Mouse (Mus musculus): ENCODE measurements at regions not wholly inside any gene's neighbourhood (a gene's known extent, or its start where the extent isn't known, plus 50 kb on each side); places are given as distances from the start of the nearest gene placed in this dataset.
"Not testable (repeated sequence)": the region's sequence is repeated elsewhere in the genome, so short reads cannot be mapped to it uniquely, and the experiment has no call there.

DNA sequence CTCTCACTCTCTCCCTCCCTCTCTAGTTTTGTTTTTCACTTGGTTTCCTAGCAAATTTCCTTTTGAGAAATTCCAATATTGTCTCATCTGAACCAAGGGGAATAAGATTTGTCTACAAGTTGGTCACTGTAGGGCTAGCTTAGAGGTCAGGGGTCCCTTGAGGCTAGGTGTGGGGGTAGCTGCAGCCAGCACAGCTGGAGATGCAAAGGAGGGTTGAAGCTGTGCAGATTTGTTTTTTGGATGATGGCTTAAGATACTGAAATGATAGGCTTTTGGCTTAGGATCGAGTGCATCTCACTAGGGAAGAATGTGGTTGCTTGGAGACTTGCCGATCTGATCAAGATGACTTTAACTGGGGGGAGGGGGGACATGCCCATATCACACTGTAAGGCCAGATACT, 88.3 kb upstream of the Tmem28 start:
- no peak for DNase-seq (ENCODE audit: low read depth, low spot score)

DNA sequence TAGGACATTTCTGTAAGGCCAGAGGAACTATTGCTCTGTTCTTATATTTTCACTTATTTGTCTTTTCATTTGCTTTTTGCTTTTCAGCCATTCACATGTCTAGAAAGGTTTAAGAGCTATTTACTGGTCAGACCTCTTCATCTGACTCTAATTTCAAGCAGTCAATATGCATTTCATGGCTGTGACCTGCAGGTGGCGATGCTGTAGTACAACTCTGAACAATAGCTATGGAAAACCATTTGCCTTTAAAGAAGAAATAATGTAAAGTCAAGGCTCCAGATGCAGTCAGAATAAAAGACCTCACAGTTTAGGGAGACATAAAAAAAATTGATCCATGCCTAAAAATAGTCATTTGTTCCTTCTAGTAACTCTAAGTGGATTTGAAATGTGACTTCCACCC, 95.7 kb upstream of the Tmem28 start:
- peak; percentile 43 for DNase-seq (ENCODE audit: low read depth, low spot score)

DNA sequence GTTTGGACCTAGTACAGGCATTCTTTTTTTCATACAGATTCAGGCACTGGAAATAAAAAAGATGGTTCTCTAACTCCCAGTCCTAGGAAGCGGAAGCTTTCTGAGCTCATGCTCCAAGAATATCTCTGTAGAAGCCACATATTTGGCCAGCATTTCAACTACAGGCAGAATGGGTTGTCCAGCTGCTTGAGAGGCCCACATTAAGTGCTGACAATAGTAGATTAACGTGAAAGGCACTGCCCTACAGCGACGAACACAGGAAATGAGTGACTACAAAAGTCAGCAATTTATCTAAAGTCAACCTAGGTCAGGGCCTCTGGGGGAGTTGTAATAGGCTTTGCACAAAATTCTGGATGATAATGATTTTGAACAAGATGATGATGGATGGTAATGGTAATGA, 125.5 kb upstream of the Tmem28 start:
- DNase-seq (ENCODE audit: low read depth, low spot score) = no peak

DNA sequence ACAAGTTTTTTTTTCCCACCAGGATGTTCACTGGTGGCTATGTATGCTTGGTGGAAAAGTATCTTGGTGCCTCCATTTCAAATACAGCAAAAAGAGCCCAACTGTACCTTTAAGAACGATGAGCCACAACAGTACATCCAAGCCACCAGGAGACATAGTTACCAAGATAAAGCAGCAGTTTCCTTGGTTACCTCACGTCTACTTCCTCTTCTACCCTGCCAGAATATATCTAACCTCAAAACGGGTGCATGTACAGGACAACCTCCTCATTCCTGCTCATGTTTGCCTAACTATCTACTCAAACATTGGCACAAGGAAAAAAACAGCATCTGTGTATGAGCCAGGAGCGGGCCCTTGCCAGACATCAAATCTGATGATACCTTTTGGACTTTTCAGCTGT, 129.8 kb upstream of the Tmem28 start:
- no peak for DNase-seq (ENCODE audit: low read depth, low spot score)

DNA sequence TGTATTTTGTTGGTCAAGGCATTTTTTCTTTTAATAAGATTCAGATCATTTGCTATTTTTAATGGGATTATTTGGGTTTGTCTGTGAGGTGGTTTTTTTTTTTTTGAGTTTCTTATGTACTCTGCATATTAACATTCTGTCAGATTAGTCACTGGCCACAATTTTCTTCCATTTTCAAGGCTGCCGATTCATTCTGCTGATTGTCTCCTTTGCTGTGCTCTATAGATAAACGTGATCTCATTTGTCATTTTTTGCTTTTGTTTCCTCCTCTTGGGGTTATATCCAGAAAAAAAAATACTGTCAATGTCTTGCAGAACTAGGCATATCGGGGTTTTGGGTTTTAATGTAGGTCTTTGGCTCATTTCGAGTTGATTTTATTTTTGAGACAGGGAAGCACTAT, 131.1 kb upstream of the Tmem28 start:
- no peak for DNase-seq (ENCODE audit: low read depth, low spot score)

DNA sequence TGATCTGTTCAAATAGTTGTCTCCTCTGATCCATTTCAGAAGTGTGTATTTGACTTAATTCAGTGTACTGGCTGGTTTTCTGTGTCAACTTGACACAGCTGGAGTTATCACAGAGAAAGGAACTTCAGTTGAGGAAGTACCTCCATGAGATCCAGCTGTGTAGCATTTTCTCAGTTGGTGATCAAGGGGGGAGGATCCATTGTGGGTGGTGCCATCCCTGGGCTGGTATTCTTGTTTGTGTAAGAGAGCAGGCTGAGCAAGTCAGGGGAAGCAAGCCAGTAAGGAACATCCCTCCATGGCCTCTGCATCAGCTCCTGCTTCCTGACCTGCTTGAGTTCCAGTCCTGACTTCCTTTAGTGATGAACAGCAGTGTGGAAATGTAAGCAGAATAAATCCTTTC, 138.3 kb upstream of the Tmem28 start:
- not testable (repeated sequence) for DNase-seq (ENCODE audit: low read depth, low spot score)

GRCm38 (mm10) chrX:99667596-99667995, 153.2 kb upstream of the Tmem28 start:
- no peak for DNase-seq (ENCODE audit: low read depth, low spot score)

DNA sequence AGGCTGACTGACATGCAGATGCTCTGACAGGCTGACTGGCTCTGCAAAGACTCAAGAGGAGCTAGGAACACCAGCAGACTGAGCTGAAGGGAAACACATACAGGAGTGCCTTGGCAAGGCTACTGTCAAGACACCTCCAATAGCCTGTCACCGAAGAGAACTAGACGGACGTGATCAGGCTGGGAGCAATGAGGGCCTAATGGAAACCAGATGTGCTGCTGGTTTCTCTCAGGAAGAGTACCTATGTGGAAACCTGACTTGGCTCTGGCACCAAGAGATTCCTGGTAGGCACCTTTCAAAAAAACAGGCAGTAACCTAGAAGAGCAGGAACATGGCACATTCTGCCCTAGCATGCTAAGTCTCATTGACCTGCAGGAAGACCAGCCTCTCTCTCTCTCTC, 158.3 kb upstream of the Tmem28 start:
- no peak for DNase-seq (ENCODE audit: low read depth, low spot score)

DNA sequence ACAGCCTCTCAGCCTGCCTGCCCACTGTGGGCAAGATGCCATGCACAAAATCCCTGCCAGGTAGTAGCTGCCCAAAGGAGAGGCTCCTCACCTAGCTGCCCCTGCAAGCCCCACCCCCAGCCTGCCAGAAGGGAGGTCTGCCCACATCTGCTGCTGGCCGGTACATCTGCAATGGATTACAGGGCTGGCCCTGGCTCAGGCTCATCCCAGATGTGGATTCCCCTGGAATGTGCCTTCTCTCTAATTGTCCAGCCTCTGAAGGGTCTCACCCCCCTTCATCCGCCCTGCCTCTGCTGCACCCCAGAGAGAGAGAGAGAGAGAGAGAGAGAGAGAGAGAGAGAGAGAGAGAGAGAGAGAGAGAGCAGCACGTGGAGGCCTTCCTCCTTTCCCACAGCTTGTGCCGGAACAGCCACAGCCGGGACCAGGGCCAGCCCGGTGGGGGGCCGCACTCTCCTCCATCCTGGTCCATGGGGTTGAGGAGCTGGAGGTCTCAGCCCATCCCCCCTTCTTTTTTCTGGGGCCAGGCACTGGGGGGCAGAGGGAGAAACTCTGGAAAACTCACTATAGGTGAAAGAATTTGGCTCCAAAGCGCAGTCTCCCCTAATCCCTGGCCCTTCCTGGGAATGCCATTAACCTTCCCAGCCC, 161.2 kb upstream of the Tmem28 start:
- DNase-seq (ENCODE audit: low read depth, low spot score) = no peak

DNA sequence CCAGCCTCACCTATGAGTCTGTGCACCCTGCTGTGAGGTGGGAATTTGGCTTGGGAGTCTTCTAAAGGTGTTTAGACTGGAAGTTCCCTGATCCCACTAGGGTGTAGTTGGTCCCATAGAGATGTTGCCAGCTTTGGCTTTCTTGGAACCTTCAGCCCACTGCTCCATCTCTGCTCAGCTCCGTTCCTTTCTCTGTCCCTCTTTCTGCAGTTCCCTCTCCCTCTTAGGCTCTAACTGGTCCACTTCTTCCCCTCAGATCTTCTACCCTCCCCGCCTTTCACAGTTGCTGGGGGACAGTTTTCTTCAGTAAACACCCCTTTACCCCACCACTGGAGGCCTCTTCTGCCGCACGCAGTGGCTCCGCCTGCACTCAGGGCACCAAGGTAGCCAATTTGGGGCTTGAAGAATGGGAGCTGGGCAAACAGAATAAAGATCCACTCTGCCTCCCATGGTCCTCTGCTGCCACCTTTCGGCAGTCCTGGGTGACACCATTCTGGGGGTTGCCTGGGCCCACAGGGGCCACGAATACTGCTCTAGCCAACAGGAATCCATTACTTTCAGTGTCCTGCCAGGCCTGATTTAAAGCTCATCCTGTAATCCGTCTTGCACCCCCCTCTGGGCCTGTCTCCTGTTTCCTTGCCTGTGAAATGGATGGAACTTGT, 162.9 kb upstream of the Tmem28 start:
- peak; percentile 65 for DNase-seq (ENCODE audit: low read depth, low spot score)

DNA sequence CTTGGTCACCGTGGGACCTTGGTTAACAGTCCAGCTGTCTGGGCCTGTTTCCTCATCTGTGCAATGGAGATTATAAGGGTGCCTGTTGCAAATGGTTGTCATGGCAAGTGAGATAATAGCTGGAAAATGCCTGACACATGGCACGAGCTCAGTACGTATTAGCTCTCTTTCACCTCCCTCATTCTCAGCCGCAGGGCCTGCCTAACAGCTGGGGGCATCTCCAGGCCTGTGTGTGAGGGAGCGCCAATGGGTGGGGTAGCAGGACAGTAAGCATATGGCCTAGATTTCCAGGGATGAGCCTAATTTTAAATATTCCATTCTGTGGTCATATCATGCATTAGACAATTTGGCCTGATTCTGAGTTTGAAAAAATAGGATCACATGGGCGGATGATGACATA, 163.8 kb upstream of the Tmem28 start:
- no peak for DNase-seq (ENCODE audit: low read depth, low spot score)

GRCm38 (mm10) chrX:99632211-99632775, 161.2 kb upstream of the Pja1 start:
- DNase-seq (ENCODE audit: low read depth, low spot score) = peak; percentile 51

GRCm38 (mm10) chrX:99624515-99625179, 153.6 kb upstream of the Pja1 start:
- DNase-seq (ENCODE audit: low read depth, low spot score) = no peak

GRCm38 (mm10) chrX:99612130-99612759, 141.2 kb upstream of the Pja1 start:
- DNase-seq (ENCODE audit: low read depth, low spot score) = no peak

- no peak for DNase-seq (ENCODE audit: low read depth, low spot score)
These were observed 139.0 kb upstream of the Pja1 start for GRCm38 (mm10) chrX:99610096-99610495.

GRCm38 (mm10) chrX:99609591-99609990, 138.5 kb upstream of the Pja1 start:
- DNase-seq (ENCODE audit: low read depth, low spot score) = no peak

DNA sequence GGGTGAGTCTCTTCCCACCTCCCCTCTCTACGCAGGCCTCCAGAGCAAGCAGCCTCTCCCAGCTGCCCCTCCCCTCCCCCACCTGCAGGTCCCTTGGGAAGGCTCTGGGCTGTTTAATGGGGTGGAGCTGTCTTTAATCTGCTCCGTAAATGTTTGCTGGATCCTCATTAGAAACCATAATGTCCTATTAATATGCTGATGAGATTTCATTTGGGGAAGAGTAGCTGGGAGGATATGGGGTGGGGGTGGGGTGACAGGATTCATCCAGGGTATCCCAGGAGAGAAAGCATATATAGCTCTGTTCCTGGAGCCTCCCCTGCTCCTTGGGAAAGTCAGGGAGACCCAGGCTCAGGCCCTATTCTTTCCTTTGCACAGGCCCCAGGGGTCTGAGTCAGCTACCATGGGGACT, 137.2 kb upstream of the Pja1 start:
- peak; percentile 52 for DNase-seq (ENCODE audit: low read depth, low spot score)

DNA sequence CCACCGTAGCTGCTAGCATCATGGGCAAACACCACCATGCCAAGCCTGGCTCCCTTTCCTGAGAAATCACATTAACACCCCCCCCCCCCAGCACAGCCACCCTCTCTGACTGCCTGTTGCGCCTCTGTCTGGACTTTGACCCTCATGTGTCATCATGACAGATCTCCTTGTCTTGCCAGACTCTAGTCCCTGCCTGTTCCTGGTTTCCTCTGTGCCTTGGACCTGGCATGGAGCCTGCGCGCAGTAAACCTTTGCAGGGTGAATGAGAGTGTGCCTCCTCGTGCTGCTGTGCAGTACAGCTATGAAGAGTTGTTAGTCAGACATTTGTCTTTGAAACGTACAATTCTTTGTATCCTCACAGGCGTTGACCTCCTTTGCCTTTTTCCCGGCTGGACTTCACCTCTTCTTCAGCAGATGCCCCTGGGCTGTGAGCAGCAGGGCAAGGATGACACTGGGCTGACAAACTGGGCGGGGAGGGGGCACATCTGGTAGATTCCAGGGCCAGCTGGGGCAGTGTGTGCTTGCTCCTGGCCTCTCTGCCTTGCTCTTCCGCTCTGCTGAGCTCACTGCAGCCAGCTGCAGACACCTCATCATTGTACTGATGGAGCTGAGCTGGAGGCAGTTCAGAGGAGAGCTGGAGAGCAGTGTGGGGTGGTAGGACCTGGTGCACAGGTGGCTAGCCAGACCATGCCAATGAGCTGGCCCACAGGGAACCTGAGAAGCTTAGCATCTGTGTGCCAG, 134.2 kb upstream of the Pja1 start:
- DNase-seq (ENCODE audit: low read depth, low spot score) = no peak

GRCm38 (mm10) chrX:99603714-99604113, 132.6 kb upstream of the Pja1 start:
- no peak for DNase-seq (ENCODE audit: low read depth, low spot score)

GRCm38 (mm10) chrX:99602268-99602885, 131.3 kb upstream of the Pja1 start:
- no peak for DNase-seq (ENCODE audit: low read depth, low spot score)

DNA sequence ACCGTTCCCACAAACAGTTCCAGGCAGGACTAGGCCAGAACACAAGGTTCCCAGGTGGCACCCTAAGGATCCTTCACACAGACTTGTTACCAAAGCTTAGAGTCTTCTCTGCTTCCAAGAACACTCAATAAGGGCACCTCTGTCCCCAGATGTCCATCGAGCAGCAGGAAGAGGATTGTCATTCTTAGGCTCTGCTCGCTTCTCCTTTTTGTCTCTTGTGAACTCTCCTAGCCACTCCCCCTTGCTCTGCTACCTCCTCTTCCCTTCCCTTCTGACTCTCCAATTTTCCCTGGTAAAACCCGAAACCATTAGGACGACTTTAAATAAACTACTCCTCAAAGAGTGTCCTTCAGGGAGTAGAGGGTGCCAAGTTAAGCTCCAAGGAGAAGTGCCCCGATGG, 124.4 kb upstream of the Pja1 start:
- DNase-seq (ENCODE audit: low read depth, low spot score) = no peak

Measured in ZHBTc4 (cell line).